Mouse (Mus musculus): ENCODE measurements around the gene Rhbdl3. TPM values are rescaled to one million over a fixed set of nuclear protein-coding genes. Genes with fewer than 3 reads are reported as not detected.
A peak's percentile ranks its signal among the peaks of the same experiment; 100 is the strongest.

Gene Rhbdl3
- polyA plus RNA-seq, 1 experiment from 2014 or later, result 13.4 TPM

DNA sequence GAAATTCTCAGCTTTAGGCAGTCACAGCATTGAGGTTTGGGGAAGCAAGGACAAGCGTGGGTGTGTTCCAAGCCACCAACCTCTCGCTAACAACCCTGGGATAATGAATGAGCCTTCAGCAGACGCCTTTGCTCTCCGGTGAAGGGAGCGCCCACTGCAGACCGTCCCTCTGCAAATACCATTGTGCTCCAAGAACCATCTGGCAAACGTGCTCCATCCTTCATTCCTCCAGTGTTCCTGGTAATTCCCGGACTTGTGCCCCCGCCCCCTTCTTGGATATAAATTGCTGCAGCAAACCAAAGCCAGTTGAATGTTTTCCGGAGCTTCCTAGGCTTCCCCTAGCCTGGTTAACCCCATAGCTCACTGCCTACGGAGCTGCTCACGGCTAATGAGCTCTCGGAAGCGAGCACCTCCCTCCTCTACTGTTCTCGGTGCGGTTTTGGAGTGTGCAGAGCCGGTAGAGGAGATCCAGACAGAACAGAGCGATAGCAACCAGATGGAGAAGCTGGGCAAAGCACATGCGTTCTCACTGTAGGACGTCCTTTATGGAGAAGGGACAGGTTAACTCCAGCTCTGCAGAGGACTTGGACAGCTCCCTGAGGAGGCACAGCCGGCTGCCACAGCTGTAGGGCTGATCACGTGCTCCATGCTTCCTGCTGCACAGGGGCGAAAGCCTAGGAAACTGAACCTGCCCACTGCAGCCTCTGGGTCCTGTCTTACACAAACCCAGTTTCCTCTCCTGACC is 10.8 kb upstream of the Rhbdl3 start:
- Histone ChIP-seq H3K27ac (ENCODE audit: low read depth, low read length) (peak overlapping the region; percentile 75), H3K4me3 (ENCODE audit: low read depth, low read length) (peak overlapping the region; percentile 25), H3K9me3 (ENCODE audit: control insufficient read depth, low read length) (no peaks in the 10 kb centered on the region), H3K4me2 (replicated peaks; ENCODE audit: low read depth, low read length) (peak overlapping the region; percentile 46), H3K27me3 (ENCODE audit: control insufficient read depth, insufficient read depth, low read length) (no peaks in the 10 kb centered on the region), H3K4me1 (replicated peaks; ENCODE audit: control insufficient read depth, insufficient read depth, low read length) (0 out of 2 replicates have a peak, but pooled peaks cover 2% of the 10 kb centered on the region), H3K9ac (ENCODE audit: low read depth, low read length) (peak overlapping the region; percentile 28; the same call in 1 of the 2 replicates), H3K36me3 (ENCODE audit: control insufficient read depth, insufficient read depth, low read length) (no peaks in the 10 kb centered on the region)
- WGBS, result 2% methylated on average over 23 of the region's 23 CpGs
- ATAC-seq (ENCODE audit: low FRiP score) (peak; percentile 81), DNase-seq (ENCODE audit: low spot score) (peak; percentile 68)

DNA sequence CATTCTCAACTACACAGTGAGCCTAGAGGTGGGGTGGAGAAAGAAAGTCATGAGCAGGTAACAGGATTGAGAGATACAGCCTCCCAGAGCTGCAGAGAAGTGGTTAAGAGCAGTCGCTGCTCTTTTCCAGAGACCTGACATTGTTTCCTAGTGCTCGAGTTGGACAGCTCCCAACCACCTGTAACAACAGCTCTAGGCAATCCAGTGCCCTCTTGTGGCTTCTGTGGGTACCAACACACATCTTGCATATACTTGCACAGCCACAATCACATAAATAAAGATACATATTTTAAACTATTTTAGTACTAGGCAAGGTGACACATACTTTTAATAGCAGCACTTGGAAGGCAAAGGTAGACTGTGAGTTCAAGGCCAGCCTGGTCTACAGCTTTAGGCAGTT is 9.7 kb upstream of the Rhbdl3 start:
- Histone ChIP-seq H3K9ac (ENCODE audit: low read depth, low read length) (no peak overlapping the region), H3K27ac (ENCODE audit: low read depth, low read length) (no peak overlapping the region), H3K9me3 (ENCODE audit: control insufficient read depth, low read length) (no peaks in the 10 kb centered on the region), H3K4me1 (replicated peaks; ENCODE audit: control insufficient read depth, insufficient read depth, low read length) (0 out of 2 replicates have a peak, but pooled peaks cover 2% of the 10 kb centered on the region), H3K4me2 (replicated peaks; ENCODE audit: low read depth, low read length) (no peak overlapping the region), H3K4me3 (ENCODE audit: low read depth, low read length) (no peak overlapping the region), H3K36me3 (ENCODE audit: control insufficient read depth, insufficient read depth, low read length) (no peaks in the 10 kb centered on the region), H3K27me3 (ENCODE audit: control insufficient read depth, insufficient read depth, low read length) (peaks cover 5% of the 10 kb centered on the region; the same call in 1 of the 2 replicates)
- DNase-seq (ENCODE audit: low spot score), result no peak
- 75% methylated on average over 2 of the region's 2 CpGs for whole genome bisulfite sequencing
- no peak for ATAC-seq (ENCODE audit: low FRiP score)

DNA sequence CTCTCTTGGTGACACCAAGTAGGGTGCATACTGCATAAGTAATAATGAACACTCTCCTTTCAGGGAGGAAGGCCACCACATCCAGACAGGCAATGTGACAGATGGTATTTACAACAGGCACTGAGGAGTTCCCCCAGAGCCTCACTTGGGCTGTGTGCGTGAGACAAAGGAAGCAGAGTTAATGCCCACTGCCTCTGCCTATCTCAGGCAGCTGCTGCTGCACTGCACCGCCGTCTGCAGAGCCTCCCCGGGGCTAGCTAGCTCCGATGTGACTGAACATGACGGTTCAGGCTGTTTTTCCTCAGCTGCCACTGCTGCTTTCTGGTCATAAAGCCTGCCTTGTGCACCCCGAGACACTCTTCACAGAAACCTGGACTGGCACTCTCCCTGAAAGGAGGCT is 8.2 kb upstream of the Rhbdl3 start:
- 26% methylated on average over 7 of the region's 7 CpGs for WGBS
- Histone ChIP-seq H3K4me1 (replicated peaks; ENCODE audit: control insufficient read depth, insufficient read depth, low read length) (0 out of 2 replicates have a peak, but pooled peaks cover 2% of the 10 kb centered on the region), H3K9me3 (ENCODE audit: control insufficient read depth, low read length) (no peaks in the 10 kb centered on the region), H3K36me3 (ENCODE audit: control insufficient read depth, insufficient read depth, low read length) (no peaks in the 10 kb centered on the region), H3K27ac (ENCODE audit: low read depth, low read length) (peak overlapping the region; percentile 81), H3K4me2 (replicated peaks; ENCODE audit: low read depth, low read length) (no peak overlapping the region), H3K9ac (ENCODE audit: low read depth, low read length) (no peak overlapping the region), H3K4me3 (ENCODE audit: low read depth, low read length) (no peak overlapping the region), H3K27me3 (ENCODE audit: control insufficient read depth, insufficient read depth, low read length) (peaks cover 6% of the 10 kb centered on the region; the same call in 1 of the 2 replicates)
- peak; percentile 53 for DNase-seq (ENCODE audit: low spot score)
- peak; percentile 75 for ATAC-seq (ENCODE audit: low FRiP score)

DNA sequence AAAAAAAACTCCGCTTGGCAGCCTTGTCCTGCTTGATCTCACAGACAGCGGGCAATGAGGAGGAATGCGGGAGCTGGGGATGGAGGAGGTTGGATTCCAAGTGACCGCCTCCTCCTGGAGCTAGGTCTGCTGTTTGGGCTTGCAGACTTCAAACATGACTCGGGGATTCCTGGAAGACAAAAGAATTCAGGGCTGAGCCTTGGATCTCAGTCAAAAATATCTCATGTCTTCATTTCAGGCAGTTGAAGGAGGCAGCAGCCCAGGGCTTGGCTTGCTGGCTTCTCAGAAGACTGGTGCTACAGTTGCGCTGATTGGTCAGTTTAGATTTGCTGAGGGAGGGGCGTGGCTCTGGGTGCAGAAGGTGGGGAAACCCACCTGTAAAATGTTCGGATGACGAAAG is 5.6 kb upstream of the Rhbdl3 start:
- no peak overlapping the region for H3K27ac ChIP-seq (ENCODE audit: low read depth, low read length)
- 0 out of 2 replicates have a peak, but pooled peaks cover 2% of the 10 kb centered on the region for H3K4me1 ChIP-seq (replicated peaks; ENCODE audit: control insufficient read depth, insufficient read depth, low read length)
- H3K4me3 ChIP-seq (ENCODE audit: low read depth, low read length), result no peak overlapping the region
- no peak overlapping the region for H3K9ac ChIP-seq (ENCODE audit: low read depth, low read length)
- no peaks in the 10 kb centered on the region for H3K9me3 ChIP-seq (ENCODE audit: control insufficient read depth, low read length)
- DNase-seq (ENCODE audit: low spot score), result no peak
- no peak for ATAC-seq (ENCODE audit: low FRiP score)
- no peaks in the 10 kb centered on the region for H3K36me3 ChIP-seq (ENCODE audit: control insufficient read depth, insufficient read depth, low read length)
- peaks cover 6% of the 10 kb centered on the region for H3K27me3 ChIP-seq (ENCODE audit: control insufficient read depth, insufficient read depth, low read length)
- 24% methylated on average over 9 of the region's 9 CpGs for WGBS
- no peak overlapping the region for H3K4me2 ChIP-seq (replicated peaks; ENCODE audit: low read depth, low read length)

DNA sequence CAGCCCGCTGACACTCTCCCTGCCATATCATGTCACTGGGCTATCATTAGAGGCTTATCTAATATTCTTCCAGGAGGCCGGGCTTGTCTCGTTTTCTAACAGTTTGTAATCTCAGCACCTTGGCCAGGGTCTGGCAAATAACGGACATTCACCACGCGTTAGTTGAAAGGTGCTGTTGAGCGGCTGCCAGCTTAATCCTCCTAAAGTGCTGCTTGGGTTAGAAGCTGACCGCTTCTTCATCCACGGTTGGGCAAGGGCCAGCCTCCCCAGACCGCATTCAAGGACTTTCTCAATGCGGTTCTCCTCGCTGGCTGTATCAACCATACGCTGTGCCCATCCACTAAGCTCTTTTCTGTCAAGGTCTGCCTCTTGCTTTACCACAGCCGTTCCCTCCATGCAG is 4.9 kb upstream of the Rhbdl3 start:
- H3K27me3 ChIP-seq (ENCODE audit: control insufficient read depth, insufficient read depth, low read length), result peaks cover 6% of the 10 kb centered on the region
- H3K9me3 ChIP-seq (ENCODE audit: control insufficient read depth, low read length), result no peaks in the 10 kb centered on the region
- no peak overlapping the region for H3K27ac ChIP-seq (ENCODE audit: low read depth, low read length)
- no peak overlapping the region for H3K4me3 ChIP-seq (ENCODE audit: low read depth, low read length)
- H3K4me1 ChIP-seq (replicated peaks; ENCODE audit: control insufficient read depth, insufficient read depth, low read length), result no peaks in the 10 kb centered on the region
- no peaks in the 10 kb centered on the region for H3K36me3 ChIP-seq (ENCODE audit: control insufficient read depth, insufficient read depth, low read length)
- H3K9ac ChIP-seq (ENCODE audit: low read depth, low read length), result no peak overlapping the region
- no peak overlapping the region for H3K4me2 ChIP-seq (replicated peaks; ENCODE audit: low read depth, low read length)
- 33% methylated on average over 14 of the region's 14 CpGs for WGBS
- DNase-seq (ENCODE audit: low spot score), result no peak
- no peak for ATAC-seq (ENCODE audit: low FRiP score)

DNA sequence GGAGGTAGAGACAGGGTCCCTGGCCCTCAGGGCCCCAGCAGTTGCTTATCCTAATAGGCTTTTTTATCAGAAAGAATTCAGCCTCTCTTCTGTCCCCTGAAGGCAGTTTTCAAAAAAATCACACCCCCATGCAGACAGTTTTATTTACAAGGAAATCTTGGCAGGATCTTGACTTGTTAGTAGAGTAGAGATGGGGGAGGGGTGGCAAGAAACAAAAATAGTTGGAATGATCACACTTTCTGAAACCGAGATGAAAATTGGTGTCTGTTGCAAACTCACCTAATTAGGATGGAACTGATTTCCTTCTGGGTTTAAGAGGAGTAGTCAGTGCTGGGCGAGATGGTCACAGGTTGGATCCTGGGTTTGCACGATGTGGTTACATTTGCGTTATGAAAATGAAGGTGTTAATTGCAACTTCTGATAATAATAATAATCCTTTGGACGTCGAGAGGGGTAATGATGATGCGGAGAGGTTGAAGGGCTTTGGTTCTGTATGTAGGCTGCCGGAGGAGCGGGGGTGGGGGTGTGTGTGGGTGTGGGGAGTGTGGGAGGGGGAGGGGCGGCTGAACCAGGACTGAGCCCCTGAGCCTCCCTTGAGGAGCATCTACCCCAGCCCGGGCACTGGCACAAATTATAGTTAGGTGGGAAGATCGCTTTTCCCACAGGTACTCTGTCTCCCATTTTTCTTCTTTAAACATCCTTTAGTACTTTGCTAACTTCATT is 1.0 kb upstream of the Rhbdl3 start:
- Histone ChIP-seq H3K4me2 (replicated peaks; ENCODE audit: low read depth, low read length) (peak overlapping the region; percentile 98), H3K36me3 (ENCODE audit: control insufficient read depth, insufficient read depth, low read length) (no peaks in the 10 kb centered on the region), H3K4me3 (ENCODE audit: low read depth, low read length) (peak overlapping the region; percentile 78), H3K9ac (ENCODE audit: low read depth, low read length) (peak overlapping the region; percentile 83; the same call in 1 of the 2 replicates), H3K4me1 (replicated peaks; ENCODE audit: control insufficient read depth, insufficient read depth, low read length) (peaks cover 4% of the 10 kb centered on the region; the same call in 1 of the 2 replicates), H3K9me3 (ENCODE audit: control insufficient read depth, low read length) (no peaks in the 10 kb centered on the region), H3K27me3 (ENCODE audit: control insufficient read depth, insufficient read depth, low read length) (peaks cover 6% of the 10 kb centered on the region), H3K27ac (ENCODE audit: low read depth, low read length) (no peak overlapping the region)
- 6% methylated on average over 12 of the region's 12 CpGs for WGBS
- ATAC-seq (ENCODE audit: low FRiP score) (no peak), DNase-seq (ENCODE audit: low spot score) (no peak)

DNA sequence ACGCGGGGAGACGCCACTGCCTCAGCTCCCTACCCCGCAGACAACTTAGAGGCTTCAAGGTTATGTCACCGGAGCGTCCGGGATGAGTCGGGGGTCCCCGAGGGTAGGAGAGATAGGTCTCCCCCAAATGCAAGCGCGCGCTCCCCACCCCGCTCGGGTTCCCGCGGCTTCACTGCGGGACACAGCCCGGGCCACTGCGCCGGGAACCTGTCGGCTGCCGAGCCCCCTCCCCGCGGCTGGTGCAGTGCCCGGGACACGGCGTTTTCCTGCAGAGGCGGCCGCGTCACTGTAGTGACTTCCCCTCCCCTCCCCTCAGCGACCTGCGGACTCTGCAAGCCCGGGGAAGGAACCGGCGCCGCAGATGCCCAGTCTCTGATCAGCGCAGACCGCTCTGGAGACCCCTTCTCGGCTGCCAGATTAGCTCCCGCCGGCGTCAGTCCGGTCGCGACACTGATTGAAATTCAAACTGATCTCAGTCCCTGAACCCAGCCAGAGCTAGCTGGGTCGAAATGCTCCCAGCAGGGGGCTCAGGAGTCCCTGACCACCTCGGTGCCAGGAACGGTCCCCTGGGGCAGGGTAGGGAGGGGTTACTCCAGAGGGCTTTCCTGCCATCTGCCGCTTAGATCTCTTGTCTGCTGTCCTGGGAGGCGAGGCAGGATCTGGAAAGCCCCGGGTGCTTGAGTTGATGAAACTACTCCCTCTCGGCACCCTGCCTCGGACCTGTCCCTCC is 769 bp downstream of the Rhbdl3 start:
- no peaks in the 10 kb centered on the region for H3K36me3 ChIP-seq (ENCODE audit: control insufficient read depth, insufficient read depth, low read length)
- peak overlapping the region; percentile 83 for H3K9ac ChIP-seq (ENCODE audit: low read depth, low read length)
- no peaks in the 10 kb centered on the region for H3K9me3 ChIP-seq (ENCODE audit: control insufficient read depth, low read length)
- no peaks in the 10 kb centered on the region; the same call in 1 of the 2 replicates for H3K27me3 ChIP-seq (ENCODE audit: control insufficient read depth, insufficient read depth, low read length)
- peak; percentile 86 for DNase-seq (ENCODE audit: low spot score)
- under 1% methylated on average over 41 of the region's 53 CpGs for WGBS
- H3K27ac ChIP-seq (ENCODE audit: low read depth, low read length), result peak overlapping the region; percentile 89
- peak; percentile 69 for ATAC-seq (ENCODE audit: low FRiP score)
- peak overlapping the region; percentile 78 for H3K4me3 ChIP-seq (ENCODE audit: low read depth, low read length)
- H3K4me1 ChIP-seq (replicated peaks; ENCODE audit: control insufficient read depth, insufficient read depth, low read length), result peaks cover 4% of the 10 kb centered on the region; the same call in 1 of the 2 replicates
- peak overlapping the region; percentile 98 for H3K4me2 ChIP-seq (replicated peaks; ENCODE audit: low read depth, low read length)

DNA sequence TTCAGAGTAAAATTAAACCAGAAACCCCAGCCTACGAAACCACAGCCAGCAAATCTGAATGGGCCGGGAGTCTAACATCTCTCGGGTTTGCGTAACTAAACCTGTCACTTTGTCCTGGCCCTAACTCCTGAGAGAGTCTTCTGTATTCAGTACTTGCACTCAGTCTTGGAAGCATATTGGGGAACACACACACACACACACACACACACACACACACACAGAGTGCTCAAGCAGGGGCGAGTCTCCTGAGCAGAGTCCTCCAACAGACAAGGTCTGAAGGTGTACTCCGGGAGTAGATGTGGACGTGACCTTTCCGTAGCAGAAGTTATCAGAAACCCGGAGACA is 1.3 kb downstream of the Rhbdl3 start:
- ATAC-seq (ENCODE audit: low FRiP score) (peak; percentile 11; the same call in 1 of the 2 replicates), DNase-seq (ENCODE audit: low spot score) (no peak)
- Histone ChIP-seq H3K4me3 (ENCODE audit: low read depth, low read length) (peak overlapping the region; percentile 78), H3K27ac (ENCODE audit: low read depth, low read length) (peak overlapping the region; percentile 60), H3K4me1 (replicated peaks; ENCODE audit: control insufficient read depth, insufficient read depth, low read length) (peaks cover 4% of the 10 kb centered on the region; the same call in 1 of the 2 replicates), H3K4me2 (replicated peaks; ENCODE audit: low read depth, low read length) (peak overlapping the region; percentile 98), H3K27me3 (ENCODE audit: control insufficient read depth, insufficient read depth, low read length) (no peaks in the 10 kb centered on the region; the same call in 1 of the 2 replicates), H3K9ac (ENCODE audit: low read depth, low read length) (peak overlapping the region; percentile 83), H3K9me3 (ENCODE audit: control insufficient read depth, low read length) (no peaks in the 10 kb centered on the region), H3K36me3 (ENCODE audit: control insufficient read depth, insufficient read depth, low read length) (no peaks in the 10 kb centered on the region)
- WGBS, result under 1% methylated on average over 9 of the region's 9 CpGs

Measured in hindbrain, embryonic 11.5 days (tissue).